Mouse (Mus musculus) 3134 (cell line): ENCODE data around the gene Tet1.
"Not testable (repeated sequence)": the region's sequence is repeated elsewhere in the genome, so short reads cannot be mapped to it uniquely, and the experiment has no call there.

Experiments
- DNase-seq: peaks from one replicate; pipeline ENCODE4 v3.0.0-alpha.2; 2011; ENCODE audit warnings: low spot score; ENCODE audit not compliant: insufficient read length; ENCODE audit errors: extremely low read depth

Tet1 gene

DNA sequence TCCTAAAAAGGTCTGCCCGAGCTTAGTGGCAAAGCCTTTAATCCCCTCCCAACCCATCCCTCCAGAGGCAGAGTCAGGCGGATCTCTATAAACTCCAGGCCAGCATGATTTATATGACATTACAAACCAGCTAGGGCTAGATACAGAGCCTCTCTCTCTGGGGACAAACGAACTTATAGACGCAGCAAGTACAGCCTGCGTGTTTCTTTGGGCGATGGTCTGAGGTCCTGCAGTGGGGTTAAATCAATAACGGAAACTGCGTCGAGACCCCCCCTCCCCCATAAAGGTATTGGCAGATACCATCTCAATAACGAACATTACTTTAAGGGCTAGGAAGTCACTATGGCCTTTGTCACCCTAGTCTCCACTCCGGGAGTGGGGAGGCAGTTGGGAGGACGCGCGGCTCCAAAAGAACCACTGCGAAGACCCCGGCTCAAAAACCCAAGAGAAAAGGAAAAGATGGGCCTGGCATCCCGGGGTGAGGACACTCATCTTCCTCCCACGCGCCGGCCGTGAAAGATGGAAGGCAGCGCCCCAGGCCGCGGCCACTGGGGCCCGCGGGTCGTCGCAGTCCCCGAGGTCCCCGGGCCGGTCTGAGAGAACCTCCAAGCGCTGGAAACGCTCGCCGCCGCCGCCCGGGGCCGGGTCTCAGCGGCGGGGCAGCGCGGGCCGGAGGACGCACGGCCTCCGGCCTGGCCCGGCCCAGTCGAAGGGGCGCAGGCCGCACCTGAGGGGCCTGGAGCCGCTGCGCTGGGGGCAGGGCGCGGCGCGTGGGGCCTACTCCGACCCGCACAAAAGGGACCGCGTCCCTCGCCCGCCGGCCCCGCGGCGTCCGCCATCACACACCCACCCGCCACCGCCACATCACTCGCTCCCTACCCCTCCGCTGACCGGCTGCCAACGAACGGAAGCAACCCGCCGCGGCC is 117.3 kb downstream of the Tet1 start:
- no peak for DNase-seq

DNA sequence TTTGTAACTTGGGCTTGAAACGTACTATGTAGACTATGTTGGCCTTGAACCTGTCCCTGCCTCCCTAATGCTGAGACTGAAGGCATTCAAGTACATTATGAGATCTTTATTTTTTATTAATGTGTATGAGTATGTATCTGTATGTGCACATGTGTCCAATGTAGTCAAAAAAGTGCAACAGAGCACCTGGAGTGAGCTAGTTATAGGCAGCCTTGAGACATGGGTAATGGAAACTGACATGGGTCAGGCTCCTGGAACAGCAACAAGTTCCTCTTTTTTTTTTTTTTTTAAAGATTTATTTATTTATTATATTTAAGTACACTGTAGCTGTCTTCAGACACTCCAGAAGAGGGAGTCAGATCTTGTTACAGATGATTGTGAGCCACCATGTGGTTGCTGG is 127.0 kb downstream of the Tet1 start:
- DNase-seq = not testable (repeated sequence)
